Mouse (Mus musculus): ENCODE data around the gene Zfp503. TPM values are rescaled to one million over a fixed set of nuclear protein-coding genes. Genes with fewer than 3 reads are reported as not detected.

Zfp503 gene
- 40.2 and 48.4 TPM in 2 replicates for polyA plus RNA-seq (2012; rRNA removed)

DNA sequence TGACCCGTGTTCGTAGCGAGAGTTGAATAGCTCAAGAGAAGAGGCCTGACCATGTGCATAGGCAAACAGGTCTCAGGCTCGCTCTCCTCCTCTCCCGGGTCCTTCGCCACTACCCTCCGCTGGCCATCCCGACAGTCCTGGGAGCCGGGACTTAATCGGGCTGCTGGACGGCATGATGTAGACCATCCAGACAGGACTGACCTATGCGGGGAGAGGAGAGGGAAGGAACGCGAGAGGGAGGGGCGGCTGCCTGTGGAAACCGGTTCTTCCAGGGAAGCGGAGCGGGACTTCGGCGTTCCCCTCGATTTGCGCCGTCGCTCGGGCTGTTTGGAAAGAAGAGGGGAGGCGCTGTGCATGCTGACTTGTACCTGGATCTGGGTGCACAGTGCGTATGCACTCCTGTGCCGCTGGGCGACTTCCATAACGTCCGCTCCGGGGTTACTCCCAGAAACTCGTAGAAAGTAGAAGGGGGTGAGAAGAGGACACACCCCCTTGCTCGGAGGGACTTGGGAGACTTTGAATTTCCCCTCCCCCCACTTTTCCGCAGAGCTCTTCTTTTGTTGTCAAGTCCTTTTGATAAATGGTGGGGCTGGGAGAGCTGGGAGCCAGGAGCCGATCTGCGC, at the start of gene Zfp503:
Zfp503 (minus strand) TSS at position 311 of the 623 bp plus-strand sequence.

DNA sequence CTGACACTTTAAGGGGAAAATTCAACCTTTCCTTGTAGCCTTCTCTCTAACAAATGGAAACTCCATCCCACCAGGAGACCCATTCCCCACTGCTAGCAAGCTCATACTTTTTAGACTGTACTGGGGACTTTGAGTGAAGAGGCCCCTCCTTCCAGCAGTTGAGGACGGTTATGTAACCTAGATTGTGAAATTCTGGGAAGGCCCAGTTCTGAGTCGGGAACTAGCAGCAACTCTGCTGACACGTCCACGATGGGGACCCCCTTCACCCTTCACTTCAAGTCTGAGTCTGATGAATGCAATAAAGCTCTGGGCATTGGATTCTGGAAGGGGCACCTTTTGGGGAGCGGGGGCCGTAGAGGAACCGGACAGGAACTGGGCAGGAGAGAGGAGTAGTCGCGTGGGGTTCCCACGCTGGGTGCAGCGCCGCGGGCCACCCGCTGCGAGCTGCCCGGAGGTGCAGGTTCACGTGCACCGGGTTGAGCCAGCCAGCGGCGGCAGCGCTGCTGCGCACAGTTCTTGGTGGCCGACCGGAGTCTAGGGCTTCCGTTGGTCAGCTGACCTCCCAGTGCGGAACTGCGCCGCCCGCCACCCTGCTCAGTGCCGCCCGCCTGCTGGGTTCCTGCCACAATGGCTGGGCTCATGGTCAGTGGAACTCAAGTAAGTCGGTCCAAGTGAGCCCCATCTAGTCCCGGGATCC, 30.0 kb upstream of the Zfp503 start, which contains the start of gene Lrmda:
Lrmda (plus strand) TSS at position 461 of the 697 bp plus-strand sequence.

Other genes starting within 250 kb of the Zfp503 start
- 11.1 and 15.3 TPM in 2 replicates for gene Samd8, start 239.1 kb downstream of the Zfp503 start, polyA plus RNA-seq (2012; rRNA removed)
- 18.5 and 19.5 TPM in 2 replicates for gene Dusp13, start 238.4 kb downstream of the Zfp503 start, polyA plus RNA-seq (2012; rRNA removed)
- 185 and 211 TPM in 2 replicates for gene Vdac2, start 164.4 kb downstream of the Zfp503 start, polyA plus RNA-seq (2012; rRNA removed)
- 55.0 and 74.9 TPM in 2 replicates for gene Comtd1, start 140.6 kb downstream of the Zfp503 start, polyA plus RNA-seq (2012; rRNA removed)
- 0.06 TPM in 1 of 2 replicates, not detected in the other for gene Lrmda, start 30.1 kb upstream of the Zfp503 start, polyA plus RNA-seq (2012; rRNA removed)